Mouse (Mus musculus) neutrophil, adult 5-6 weeks (primary cell): ENCODE measurements around the gene Shc3. TPM values are rescaled to one million over a fixed set of nuclear protein-coding genes. Genes with fewer than 3 reads are reported as not detected.
A peak's percentile ranks its signal among the peaks of the same experiment; 100 is the strongest.

Experiments used
- ATAC-seq: fragments of 151-379, 151-347 bp; 2 replicates; pipeline ENCODE4 v1.8.0; 2017; ENCODE audit warnings: mild to moderate bottlenecking, moderate TSS enrichment; ENCODE audit not compliant: insufficient number of reproducible peaks, poor library complexity, low FRiP score, severe bottlenecking; ENCODE audit errors: extremely low read depth
- total RNA-seq: library from RNA; stranded (forward); fragments of 200-1000 nt; gene quantifications from 2 replicates; pipeline ENCODE4 v1.2.3, GENCODE M21; 2017

The Shc3 gene
- total RNA-seq, 1 experiment from 2014 or later: not detected

GRCm38 (mm10) chr13:51400736-51401501 is 168.3 kb downstream of the Shc3 start:
- ATAC-seq: peak; percentile 70

- 0 out of 2 replicates have a peak, but pooled peaks have one; percentile 20 for ATAC-seq
These were observed 169.0 kb downstream of the Shc3 start for GRCm38 (mm10) chr13:51400186-51400719.

GRCm38 (mm10) chr13:51399562-51399961 is 169.7 kb downstream of the Shc3 start:
- no peak for ATAC-seq

DNA sequence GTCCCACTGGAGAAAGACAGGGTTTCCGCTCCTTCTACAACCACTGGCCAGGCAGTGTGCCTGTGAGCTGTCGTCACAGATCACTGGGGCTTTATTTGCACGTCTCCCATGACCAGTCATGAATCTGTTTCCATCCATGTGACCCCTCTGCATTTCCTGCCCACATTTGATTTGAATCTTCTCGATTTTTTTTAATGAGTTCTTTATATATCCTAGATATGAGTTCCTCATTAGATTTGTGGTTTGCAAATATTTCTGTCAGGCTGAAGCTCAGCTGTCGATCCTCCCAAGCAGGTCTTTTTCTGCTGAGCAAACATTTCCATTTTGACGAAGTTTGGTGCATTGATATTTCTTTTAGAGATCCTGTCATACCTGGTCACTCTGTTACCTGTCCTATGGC is 171.4 kb downstream of the Shc3 start:
- peak; percentile 54 for ATAC-seq

DNA sequence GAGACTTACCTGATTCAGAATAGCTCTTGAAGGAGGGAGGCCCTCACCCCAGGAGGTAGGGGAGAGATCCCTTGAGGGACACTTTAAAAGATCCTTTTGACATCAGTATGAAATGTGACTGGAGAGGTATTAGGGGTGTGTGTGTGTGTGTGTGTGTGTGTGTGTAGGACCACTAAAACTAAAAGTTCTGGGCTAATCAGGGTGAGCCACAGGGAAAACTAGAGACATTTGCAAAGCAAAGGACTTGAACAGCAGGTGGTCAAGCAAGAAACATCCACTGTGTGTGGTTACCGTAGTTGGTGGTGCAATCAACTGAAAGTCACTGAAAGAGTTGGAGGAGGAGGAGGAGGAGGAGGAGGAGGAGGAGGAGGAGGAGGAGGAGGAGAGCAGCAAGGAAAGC is 177.0 kb downstream of the Shc3 start:
- ATAC-seq: no peak

DNA sequence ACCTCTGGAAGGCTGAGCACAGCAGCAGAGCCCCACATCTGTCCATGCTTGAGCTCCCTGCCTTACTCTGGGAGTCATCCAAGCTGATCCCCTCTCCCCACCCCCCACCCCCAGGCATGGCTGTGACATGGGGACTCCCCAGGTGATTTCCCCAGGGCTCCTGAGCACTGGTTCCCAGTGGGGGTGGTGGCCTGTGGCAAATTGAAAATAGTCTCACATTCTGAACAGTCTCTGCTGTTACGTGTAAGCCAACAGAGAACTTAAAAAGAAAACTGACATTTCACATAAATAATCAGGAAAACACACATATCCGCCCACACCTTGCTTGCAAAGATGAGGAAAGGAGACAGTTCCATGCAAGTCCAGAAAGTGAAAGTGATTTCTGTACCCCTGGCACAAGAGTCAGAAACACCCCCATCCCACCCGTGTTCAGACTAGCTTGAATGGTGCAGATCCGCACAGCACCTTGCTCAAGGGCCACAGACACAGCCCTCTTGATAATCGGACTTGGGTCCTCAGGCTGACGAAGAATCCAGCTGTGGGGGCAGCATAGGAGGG is 177.8 kb downstream of the Shc3 start:
- no peak for ATAC-seq

GRCm38 (mm10) chr13:51390398-51390797 is 178.8 kb downstream of the Shc3 start:
- ATAC-seq: no peak

GRCm38 (mm10) chr13:51387908-51388307 is 181.3 kb downstream of the Shc3 start:
- no peak for ATAC-seq

DNA sequence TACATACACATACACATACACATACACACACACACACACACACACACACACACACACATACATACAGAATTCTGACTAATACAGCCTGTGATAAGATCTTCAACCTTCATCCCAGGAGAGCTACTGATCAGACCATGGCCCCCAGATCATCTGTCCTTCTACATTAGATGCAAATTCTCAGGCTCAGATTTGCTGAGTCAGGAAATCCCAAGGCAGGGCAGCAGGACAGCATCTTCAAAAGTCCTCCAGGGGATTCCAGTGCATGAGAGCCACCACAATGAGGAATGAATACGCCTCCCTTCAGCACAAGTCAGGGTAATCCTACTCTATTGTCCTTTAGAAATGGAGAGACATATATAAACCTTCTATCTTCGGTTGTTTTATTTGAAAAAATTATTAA is 184.3 kb downstream of the Shc3 start:
- no peak for ATAC-seq

DNA sequence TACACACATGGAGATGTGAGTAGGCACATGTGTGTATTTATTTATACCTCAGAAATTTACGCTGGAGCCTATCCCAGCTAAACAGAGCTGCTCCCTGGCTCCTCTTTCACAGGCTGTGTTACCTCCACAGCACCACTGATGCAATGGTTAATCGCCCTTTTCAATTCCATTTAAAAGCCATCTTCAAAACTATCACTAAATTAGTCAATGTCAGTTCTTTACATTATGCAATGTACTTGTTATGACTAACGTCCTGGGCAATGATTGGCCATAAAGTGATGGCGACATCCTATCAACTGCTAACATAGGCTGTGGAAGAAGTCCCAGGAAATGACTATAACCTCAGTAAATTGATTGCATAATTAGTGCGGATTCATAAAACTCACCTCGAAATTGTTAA is 187.7 kb downstream of the Shc3 start:
- no peak for ATAC-seq

Other genes starting within 250 kb of the Shc3 start
- 0.47 and 0.61 TPM in 2 replicates for gene S1pr3, start 160.8 kb downstream of the Shc3 start, total RNA-seq
- gene Cks2, start 75.8 kb upstream of the Shc3 start, total RNA-seq: 62.0 and 80.7 TPM in 2 replicates
- gene Secisbp2, start 82.3 kb upstream of the Shc3 start, total RNA-seq: 55.2 and 59.9 TPM in 2 replicates
- gene Sema4d, start 224.3 kb upstream of the Shc3 start, total RNA-seq: 125 and 131 TPM in 2 replicates